Mouse (Mus musculus) thymus, adult 18-20 months (tissue): ENCODE measurements around the gene Vamp2.

Experiments
- DNase-seq, 2 experiments: peaks; one replicate each; pipeline ENCODE4 v3.0.0; 2022; ENCODE audit warnings: mixed read lengths in 2 of 2

The Vamp2 gene

GRCm38 (mm10) chr11:69117737-69118695 lies 29.7 kb downstream of the Vamp2 start:
- peak; percentile 62 to 72 for DNase-seq

- peak in 1 of 2 experiments; percentile 63 for DNase-seq
These were observed 30.5 kb downstream of the Vamp2 start for GRCm38 (mm10) chr11:69118765-69119164.

GRCm38 (mm10) chr11:69119446-69120155 lies 31.3 kb downstream of the Vamp2 start:
- DNase-seq: no peak

GRCm38 (mm10) chr11:69120221-69121000 lies 32.1 kb downstream of the Vamp2 start, which contains the start of gene Hes7:
Hes7 (plus strand) TSS chr11:69120404.
- no peak for DNase-seq

- no peak for DNase-seq
These were observed 32.9 kb downstream of the Vamp2 start for GRCm38 (mm10) chr11:69121001-69121740.

GRCm38 (mm10) chr11:69121741-69122335 lies 33.5 kb downstream of the Vamp2 start:
- DNase-seq: no peak

- DNase-seq: peak; percentile 74 to 77
These were observed 34.2 kb downstream of the Vamp2 start, which contains the start of gene 9130213A22Rik for GRCm38 (mm10) chr11:69122336-69122951. 9130213A22Rik (minus strand) TSS chr11:69122589.

- peak; percentile 68 to 83 for DNase-seq
These were observed 34.9 kb downstream of the Vamp2 start for GRCm38 (mm10) chr11:69123056-69123692.

GRCm38 (mm10) chr11:69123693-69124497 lies 35.6 kb downstream of the Vamp2 start:
- DNase-seq: peak; percentile 60 to 73

- no peak for DNase-seq
These were observed 36.2 kb downstream of the Vamp2 start for GRCm38 (mm10) chr11:69124498-69124847.

- peak; percentile 61 to 80 for DNase-seq
These were observed 37.0 kb downstream of the Vamp2 start for GRCm38 (mm10) chr11:69125041-69125851.

GRCm38 (mm10) chr11:69125852-69125918 lies 37.4 kb downstream of the Vamp2 start, which contains the start of gene Aloxe3:
Aloxe3 (plus strand) TSS chr11:69125896.
- DNase-seq: no peak

- no peak for DNase-seq
These were observed 37.8 kb downstream of the Vamp2 start for GRCm38 (mm10) chr11:69125919-69126705.

- DNase-seq: no peak
These were observed 38.4 kb downstream of the Vamp2 start for GRCm38 (mm10) chr11:69126706-69127095.

- DNase-seq: no peak
These were observed 40.3 kb downstream of the Vamp2 start for GRCm38 (mm10) chr11:69128426-69129122.

- no peak for DNase-seq
These were observed 45.3 kb downstream of the Vamp2 start for GRCm38 (mm10) chr11:69133566-69133922.

- peak in 1 of 2 experiments; percentile 49 for DNase-seq
These were observed 45.8 kb downstream of the Vamp2 start for GRCm38 (mm10) chr11:69133923-69134621.

- DNase-seq: no peak
These were observed 46.3 kb downstream of the Vamp2 start for GRCm38 (mm10) chr11:69134622-69134968.
